Mouse (Mus musculus) small intestine, adult 2 months (tissue): ENCODE data around the gene Cbfa2t3.

Experiments used
- CTCF ChIP-seq: fragments of 200-500 bp; IDR thresholded peaks from 2 replicates; pipeline ENCODE4 v1.5.1; 2012; ENCODE audit warnings: low read depth, mild to moderate bottlenecking, control low read depth, inconsistent platforms, low read length, moderate library complexity, mixed read lengths; ENCODE audit not compliant: insufficient replicate concordance, insufficient read length; ENCODE audit errors: extremely low read depth
- POLR2A ChIP-seq: fragments of 200-500 bp; IDR thresholded peaks from 2 replicates; pipeline ENCODE4 v1.6.1; 2012; ENCODE audit warnings: low read depth, mild to moderate bottlenecking, control low read depth, inconsistent platforms, low read length, moderate library complexity

GRCm38 (mm10) chr8:122660022-122660421 lies 38.9 kb downstream of the Cbfa2t3 start:
- TF ChIP-seq CTCF (peak; percentile 86; the same call in 1 of the 2 replicates), POLR2A (no peak)
